Mouse (Mus musculus) heart, adult 2 months (tissue): Measurements from ENCODE around the gene Rab4b.

Experiments
- CTCF ChIP-seq: fragments of 200-600 bp; IDR thresholded peaks from 2 replicates; pipeline ENCODE4 v1.8.1; 2022; ENCODE audit warnings: antibody characterized with exemption, mild to moderate bottlenecking, moderate library complexity
- EP300 ChIP-seq: fragments of 200-500 bp; IDR thresholded peaks from 2 replicates; pipeline ENCODE4 v1.6.1; 2011; ENCODE audit warnings: low read depth, low read length, control low read depth; ENCODE audit not compliant: insufficient read depth

GRCm38 (mm10) chr7:27167475-27168094, 11.1 kb downstream of the Rab4b start:
- TF ChIP-seq CTCF (no peak), EP300 (no peak)
